Mouse (Mus musculus) lung, adult 2 months (tissue): Measurements from ENCODE around the gene Magix.

Experiments used
- CTCF ChIP-seq: fragments of 200-500 bp; IDR thresholded peaks from 2 replicates; pipeline ENCODE4 v1.5.1; 2011; ENCODE audit warnings: mild to moderate bottlenecking, low read length, control low read depth; ENCODE audit not compliant: insufficient read depth
- POLR2A ChIP-seq: fragments of 200-500 bp; IDR thresholded peaks from 2 replicates; pipeline ENCODE4 v1.6.1; 2011; ENCODE audit warnings: low read depth, mild to moderate bottlenecking, control low read depth, low read length, borderline replicate concordance; ENCODE audit errors: extremely low read depth

- TF ChIP-seq CTCF (no peak), POLR2A (no peak)
Observed at GRCm38 (mm10) chrX:7662936-7663335, 18.1 kb downstream of the Magix start.
